Mouse (Mus musculus) ES-E14 (cell line): Measurements from ENCODE around the gene Nbr1.

Source experiments
- CHD2 ChIP-seq: IDR thresholded peaks from 2 replicates; pipeline ENCODE4 v1.6.1; 2014; ENCODE audit warnings: mild to moderate bottlenecking, low read depth, low read length, inconsistent platforms
- HCFC1 ChIP-seq: IDR thresholded peaks from 2 replicates; pipeline ENCODE4 v1.6.1; 2012; ENCODE audit warnings: low read length, inconsistent platforms, borderline replicate concordance; ENCODE audit not compliant: insufficient read depth
- ZC3H11A ChIP-seq: IDR thresholded peaks from 2 replicates; pipeline ENCODE4 v1.6.1; 2012; ENCODE audit warnings: low read depth, mild to moderate bottlenecking, inconsistent platforms, low read length, borderline replicate concordance

DNA sequence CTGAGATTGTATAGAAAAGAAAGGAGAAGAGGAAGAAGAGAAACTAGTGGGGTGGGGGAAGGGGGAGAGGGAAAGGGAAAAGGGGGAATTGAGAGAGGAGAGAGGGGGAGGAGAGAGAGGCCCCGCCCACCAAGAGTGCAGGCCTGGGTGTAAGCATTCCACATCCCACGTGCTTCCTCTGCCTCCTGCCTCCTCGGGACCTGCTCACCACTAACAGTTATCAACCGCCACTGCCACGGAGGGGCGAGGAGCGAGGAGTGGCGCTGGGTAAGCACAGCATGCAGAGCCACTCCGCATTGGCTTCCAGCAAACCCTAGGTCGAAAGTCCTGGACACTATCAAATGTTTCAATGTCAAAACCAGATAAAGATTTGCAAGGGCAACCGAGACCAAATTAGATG lies 58.5 kb downstream of the Nbr1 start:
- TF ChIP-seq HCFC1 (no peak), ZC3H11A (no peak), CHD2 (no peak)
